32 mouse cellular contexts compared by ENCODE assay signal in genomic region chr2:126040651-126041050, GRCm38 (mm10). TPM values are rescaled to one million over a fixed set of nuclear protein-coding genes. Genes with fewer than 3 reads are reported as not detected.
DNase-seq lines count a peak whose midpoint lies in the region; ATAC-seq and TF ChIP-seq lines count a peak whose summit lies in the region.
"Had no signal": no experiment of that assay in that cellular context is flagged by ENCODE, and none has a peak within 500 bp of the region (broad histone marks: within the 10 kb centered on the region; RNA-seq: fewer than 3 reads in every experiment).

No protein-coding gene starts in this region.

- no peak overlapping the region for H3K4me3 ChIP-seq in limb, embryonic 13.5 days
- H3K4me3 ChIP-seq in limb, embryonic 10.5 days, result no peak overlapping the region
- no peak overlapping the region for H3K4me3 ChIP-seq in midbrain, embryonic 11.5 days (ENCODE audit: low read depth, low read length)
- H3K4me3 ChIP-seq in midbrain, postnatal 0 days (ENCODE audit: low read depth, low read length), result no peak overlapping the region
- H3K4me3 ChIP-seq: embryonic facial prominence, embryonic 13.5 days; erythroblast, embryonic 14.5 days; heart, embryonic 15.5 days; hindbrain, embryonic 13.5 days; midbrain, embryonic 12.5 days; neural tube, embryonic 15.5 days; stomach, embryonic 15.5 days had no signal

- TF ChIP-seq CTCF in midbrain, postnatal 0 days (IDR thresholded peaks at IDR 0.05), result no peak

- peak; percentile 28; the same call in 1 of the 2 replicates for ATAC-seq in limb, embryonic 13.5 days (ENCODE audit: low FRiP score, low read depth)
- no peak for ATAC-seq in midbrain, embryonic 11.5 days (ENCODE audit: low FRiP score)
- ATAC-seq in midbrain, postnatal 0 days (ENCODE audit: low FRiP score), result no peak
- ATAC-seq: forebrain, postnatal 0 days; intestine, embryonic 16.5 days; Patski had no signal

- no peaks in the 10 kb centered on the region for H3K27me3 ChIP-seq in limb, embryonic 13.5 days
- H3K27me3 ChIP-seq in limb, embryonic 10.5 days (ENCODE audit: low read depth, poor library complexity, severe bottlenecking), result no peaks in the 10 kb centered on the region
- H3K27me3 ChIP-seq in midbrain, embryonic 11.5 days (ENCODE audit: control insufficient read depth, insufficient read depth, low read length), result no peaks in the 10 kb centered on the region
- H3K27me3 ChIP-seq in midbrain, postnatal 0 days (ENCODE audit: insufficient read depth, low read length), result no peaks in the 10 kb centered on the region
- H3K27me3 ChIP-seq: embryonic facial prominence, embryonic 13.5 days; heart, embryonic 15.5 days; hindbrain, embryonic 13.5 days; midbrain, embryonic 12.5 days; neural tube, embryonic 15.5 days; Patski; stomach, embryonic 15.5 days had no signal

- 0 out of 2 replicates have a peak, but pooled peaks cover 8% of the 10 kb centered on the region for H3K4me1 ChIP-seq in limb, embryonic 13.5 days
- peaks cover 9% of the 10 kb centered on the region; the same call in 1 of the 2 replicates for H3K4me1 ChIP-seq in limb, embryonic 10.5 days
- no peaks in the 10 kb centered on the region for H3K4me1 ChIP-seq in midbrain, embryonic 11.5 days (ENCODE audit: control insufficient read depth, insufficient read depth, low read length)
- no peaks in the 10 kb centered on the region for H3K4me1 ChIP-seq in midbrain, postnatal 0 days (ENCODE audit: insufficient read depth, low read length)
- H3K4me1 ChIP-seq: neural tube, embryonic 15.5 days; stomach, embryonic 15.5 days had no signal

- 85% methylated on average over 2 of the region's 2 CpGs for WGBS in limb, embryonic 13.5 days
- 86% methylated on average over 2 of the region's 2 CpGs for WGBS in limb, embryonic 10.5 days
- WGBS in midbrain, embryonic 11.5 days, result 90% methylated on average over 2 of the region's 2 CpGs
- 93% methylated on average over 2 of the region's 2 CpGs for WGBS in midbrain, postnatal 0 days

- H3K36me3 ChIP-seq in limb, embryonic 13.5 days, result no peaks in the 10 kb centered on the region
- H3K36me3 ChIP-seq in limb, embryonic 10.5 days, result no peaks in the 10 kb centered on the region
- H3K36me3 ChIP-seq in midbrain, embryonic 11.5 days (ENCODE audit: control insufficient read depth, insufficient read depth, low read length), result no peaks in the 10 kb centered on the region
- no peaks in the 10 kb centered on the region for H3K36me3 ChIP-seq in midbrain, postnatal 0 days (ENCODE audit: insufficient read depth, low read length)
- H3K36me3 ChIP-seq: embryonic facial prominence, embryonic 13.5 days; G1E; heart, embryonic 15.5 days; hindbrain, embryonic 13.5 days; midbrain, embryonic 12.5 days; neural tube, embryonic 15.5 days; stomach, embryonic 15.5 days had no signal

- H3K4me2 ChIP-seq in limb, embryonic 13.5 days (replicated peaks), result no peak overlapping the region
- H3K4me2 ChIP-seq in midbrain, embryonic 11.5 days, result no peak overlapping the region
- H3K4me2 ChIP-seq in midbrain, postnatal 0 days (ENCODE audit: low read depth, low read length, poor library complexity, severe bottlenecking), result no peak overlapping the region
- H3K4me2 ChIP-seq: embryonic facial prominence, embryonic 13.5 days; heart, embryonic 15.5 days; hindbrain, embryonic 13.5 days; lung, embryonic 14.5 days; midbrain, embryonic 12.5 days; neural tube, embryonic 15.5 days; stomach, embryonic 15.5 days had no signal

- peak; percentile 62 for DNase-seq in gastrocnemius, adult 18-20 months (ENCODE audit: low spot score)
- no peak for DNase-seq in gastrocnemius, adult 8-10 months (ENCODE audit: low spot score in 2 of 2)
- DNase-seq in limb, embryonic 10.5 days (ENCODE audit: low spot score), result no peak
- peak; percentile 4 for DNase-seq in midbrain, embryonic 11.5 days (ENCODE audit: low spot score, missing footprints)
- no peak for DNase-seq in midbrain, postnatal 0 days (ENCODE audit: low spot score)
- no peak for DNase-seq in adrenal gland, adult 8-10 months
- DNase-seq: adrenal gland, postnatal 25 days; cerebellum, adult 11-12 months; cerebellum, adult 9-11 months; forebrain, postnatal 0 days; gastrocnemius, postnatal 25 days; heart, postnatal 36 days; kidney, adult 8-10 months; kidney, postnatal 4 days; liver; lung, embryonic 14.5 days; retina, postnatal 1 day; right cerebral cortex, postnatal 14 days; thymus, postnatal 14 days had no signal

- H3K9me3 ChIP-seq in limb, embryonic 13.5 days, result no peaks in the 10 kb centered on the region
- H3K9me3 ChIP-seq in limb, embryonic 10.5 days (replicated peaks), result no peaks in the 10 kb centered on the region
- H3K9me3 ChIP-seq in midbrain, embryonic 11.5 days (ENCODE audit: control insufficient read depth, low read length), result no peaks in the 10 kb centered on the region
- no peaks in the 10 kb centered on the region for H3K9me3 ChIP-seq in midbrain, postnatal 0 days (ENCODE audit: low read length)
- H3K9me3 ChIP-seq: embryonic facial prominence, embryonic 13.5 days; G1E; heart, embryonic 15.5 days; hindbrain, embryonic 13.5 days; midbrain, embryonic 12.5 days; neural tube, embryonic 15.5 days; stomach, embryonic 15.5 days had no signal

- H3K27ac ChIP-seq in limb, embryonic 13.5 days, result no peak overlapping the region
- no peak overlapping the region for H3K27ac ChIP-seq in limb, embryonic 10.5 days
- H3K27ac ChIP-seq in midbrain, embryonic 11.5 days (ENCODE audit: low read depth, low read length), result no peak overlapping the region
- no peak overlapping the region for H3K27ac ChIP-seq in midbrain, postnatal 0 days (ENCODE audit: low read depth, low read length)
- H3K27ac ChIP-seq: embryonic facial prominence, embryonic 13.5 days; heart, embryonic 15.5 days; hindbrain, embryonic 13.5 days; kidney, postnatal 0 days; liver, embryonic 14.5 days; midbrain, embryonic 12.5 days; neural tube, embryonic 15.5 days; stomach, embryonic 15.5 days had no signal

- H3K9ac ChIP-seq in limb, embryonic 13.5 days, result no peak overlapping the region
- no peak overlapping the region for H3K9ac ChIP-seq in midbrain, embryonic 11.5 days (ENCODE audit: low read length)
- H3K9ac ChIP-seq in midbrain, postnatal 0 days (replicated peaks; ENCODE audit: low read length, poor library complexity, severe bottlenecking), result no peak overlapping the region
- H3K9ac ChIP-seq: embryonic facial prominence, embryonic 13.5 days; forebrain, postnatal 0 days; heart, embryonic 15.5 days; hindbrain, embryonic 13.5 days; liver, embryonic 14.5 days; lung, embryonic 14.5 days; midbrain, embryonic 12.5 days; neural tube, embryonic 15.5 days; stomach, embryonic 15.5 days had no signal

RNA-seq across cellular contexts. Expression of gene Fgf7, which starts 6.2 kb away (rescaled TPM):
- total RNA-seq in gastrocnemius, adult 18-20 months (2021), result 1 to 10 TPM; 2.0 to 5.3 TPM
- 1 to 10 TPM; 2.8 to 4.3 (median 3.6) TPM for total RNA-seq in gastrocnemius, adult 8-10 months (2022)
- polyA plus RNA-seq in limb, embryonic 13.5 days (2015; fragmentation: Nextera tagmentation; extraction: Ambion mirVana), result 11.1 and 13.2 TPM in 2 replicates
- 0.51 TPM in 1 of 2 replicates, not detected in the other for polyA plus RNA-seq in limb, embryonic 10.5 days (2016; fragmentation: Nextera tagmentation; extraction: Ambion mirVana)
- 0.37 and 0.57 TPM in 2 replicates for polyA plus RNA-seq in midbrain, embryonic 11.5 days (2014; fragmentation: Nextera tagmentation; extraction: Ambion mirVana)
- 1.5 and 3.3 TPM in 2 replicates for total RNA-seq in midbrain, postnatal 0 days (2014; rRNA removed)
- 0.41 and 0.45 TPM in 2 replicates for polyA plus RNA-seq in midbrain, postnatal 0 days (2015; fragmentation: Nextera tagmentation; extraction: Ambion mirVana)
- total RNA-seq in adrenal gland, adult 8-10 months (2022), result 1 to 10 TPM in 2 of 4 experiments, under 1 TPM in 2; 0.38 to 1.3 (median 0.97) TPM
- polyA plus RNA-seq: erythroblast, embryonic 14.5 days; G1E had no signal

Comparison
In these comparisons a context has a peak if more than half of its experiments do, and no peak if none do; other contexts are left out.
1. DNase-seq: peak in gastrocnemius, adult 18-20 months (single experiment) and midbrain, embryonic 11.5 days (single experiment); none in gastrocnemius, adult 8-10 months (0 of 2), limb, embryonic 10.5 days (single experiment), midbrain, postnatal 0 days (single experiment) and adrenal gland, adult 8-10 months (single experiment).